In genomic region chr15:10599413-10599812, GRCm38 (mm10) we compare ENCODE assay signal across 11 mouse cellular contexts. TPM values are rescaled to one million over a fixed set of nuclear protein-coding genes. Genes with fewer than 3 reads are reported as not detected.
A peak's percentile ranks its signal among the peaks of the same experiment; 100 is the strongest.
DNase-seq lines count a peak whose midpoint lies in the region; ATAC-seq lines count a peak whose summit lies in the region.
"Had no signal": no experiment of that assay in that cellular context is flagged by ENCODE, and none has a peak within 500 bp of the region (broad histone marks: within the 10 kb centered on the region; RNA-seq: fewer than 3 reads in every experiment).

No protein-coding gene starts in this region.

- WGBS in hindbrain, embryonic 10.5 days = 74% methylated on average over 7 of the region's 7 CpGs
- 59% methylated on average over 7 of the region's 7 CpGs for WGBS in hindbrain, embryonic 14.5 days
- 76% methylated on average over 7 of the region's 7 CpGs for WGBS in limb, embryonic 13.5 days

- H3K27ac ChIP-seq in hindbrain, embryonic 10.5 days = peak overlapping the region; percentile 29; the same call in 1 of the 2 replicates
- no peak overlapping the region for H3K27ac ChIP-seq in hindbrain, embryonic 14.5 days
- H3K27ac ChIP-seq in limb, embryonic 13.5 days = peak overlapping the region; percentile 75

- no peak for ATAC-seq in hindbrain, embryonic 14.5 days (ENCODE audit: low FRiP score)
- ATAC-seq in CD4-positive, CD25-positive, alpha-beta regulatory T cell, adult 4 months = peak; percentile 66
- no peak for ATAC-seq in limb, embryonic 13.5 days (ENCODE audit: low FRiP score, low read depth)
- ATAC-seq: liver, postnatal 0 days had no signal

- no peak overlapping the region for H3K4me3 ChIP-seq in hindbrain, embryonic 10.5 days
- no peak overlapping the region for H3K4me3 ChIP-seq in hindbrain, embryonic 14.5 days (replicated peaks; ENCODE audit: low read length)
- no peak overlapping the region for H3K4me3 ChIP-seq in limb, embryonic 13.5 days

- no peak overlapping the region for H3K9ac ChIP-seq in hindbrain, embryonic 14.5 days
- H3K9ac ChIP-seq in limb, embryonic 13.5 days = no peak overlapping the region
- H3K9ac ChIP-seq: liver, postnatal 0 days had no signal

- no peak for DNase-seq in hindbrain, embryonic 10.5 days (ENCODE audit: low spot score)
- no peak for DNase-seq in hindbrain, embryonic 14.5 days (ENCODE audit: low spot score)
- DNase-seq in embryo, embryonic 11 days = peak; percentile 47
- DNase-seq in urinary bladder, adult 2 months (ENCODE audit: low spot score) = no peak
- no peak for DNase-seq in urinary bladder, postnatal 4 days (ENCODE audit: low spot score in 2 of 2)
- DNase-seq in thymus, postnatal 25 days = no peak
- DNase-seq: cerebellum, postnatal 10 days; liver, postnatal 0 days had no signal

- peaks cover 40% of the 10 kb centered on the region for H3K4me1 ChIP-seq in hindbrain, embryonic 10.5 days (replicated peaks)
- H3K4me1 ChIP-seq in hindbrain, embryonic 14.5 days (replicated peaks; ENCODE audit: control insufficient read depth, insufficient read depth, low read length) = peaks cover 7% of the 10 kb centered on the region; the same call in 1 of the 2 replicates
- H3K4me1 ChIP-seq in limb, embryonic 13.5 days = peaks cover 65% of the 10 kb centered on the region

- H3K4me2 ChIP-seq in hindbrain, embryonic 14.5 days (replicated peaks) = no peak overlapping the region
- 0 out of 2 replicates have a peak overlapping the region, but pooled peaks have one; percentile 7 for H3K4me2 ChIP-seq in limb, embryonic 13.5 days (replicated peaks)

- H3K36me3 ChIP-seq in hindbrain, embryonic 10.5 days = peaks cover 48% of the 10 kb centered on the region
- no peaks in the 10 kb centered on the region for H3K36me3 ChIP-seq in hindbrain, embryonic 14.5 days (replicated peaks; ENCODE audit: control insufficient read depth, insufficient read depth)
- peaks cover 15% of the 10 kb centered on the region for H3K36me3 ChIP-seq in limb, embryonic 13.5 days

- H3K27me3 ChIP-seq in hindbrain, embryonic 10.5 days (ENCODE audit: insufficient read depth, poor library complexity, severe bottlenecking) = no peaks in the 10 kb centered on the region
- no peaks in the 10 kb centered on the region for H3K27me3 ChIP-seq in hindbrain, embryonic 14.5 days (ENCODE audit: control insufficient read depth, insufficient read depth, low read length)
- no peaks in the 10 kb centered on the region for H3K27me3 ChIP-seq in limb, embryonic 13.5 days

- H3K9me3 ChIP-seq in hindbrain, embryonic 10.5 days = peaks cover 7% of the 10 kb centered on the region
- 0 out of 2 replicates have a peak, but pooled peaks cover 5% of the 10 kb centered on the region for H3K9me3 ChIP-seq in hindbrain, embryonic 14.5 days (ENCODE audit: control insufficient read depth, low read length)
- peaks cover 7% of the 10 kb centered on the region; the same call in 1 of the 2 replicates for H3K9me3 ChIP-seq in limb, embryonic 13.5 days

RNA-seq across cellular contexts. Expression of gene Ttc23l, which starts 40.9 kb away (rescaled TPM):
- not detected in 2 replicates for polyA plus RNA-seq in hindbrain, embryonic 10.5 days (2016; fragmentation: Nextera tagmentation; extraction: Ambion mirVana)
- not detected in 2 replicates for polyA plus RNA-seq in hindbrain, embryonic 14.5 days (2014; fragmentation: Nextera tagmentation; extraction: Ambion mirVana)
- not detected for polyA plus RNA-seq in CD4-positive, CD25-positive, alpha-beta regulatory T cell, adult 4 months (2017; shearing (Covaris generic))
- not detected in 2 replicates for polyA plus RNA-seq in limb, embryonic 13.5 days (2015; fragmentation: Nextera tagmentation; extraction: Ambion mirVana)
- 0.26 and 0.34 TPM in 2 replicates for polyA plus RNA-seq in urinary bladder, adult 2 months (2012; rRNA removed)
- polyA plus RNA-seq: heart, embryonic 14.5 days; liver, postnatal 0 days had no signal
